Mouse (Mus musculus): ENCODE data around the gene Efna2.

Efna2 gene

DNA sequence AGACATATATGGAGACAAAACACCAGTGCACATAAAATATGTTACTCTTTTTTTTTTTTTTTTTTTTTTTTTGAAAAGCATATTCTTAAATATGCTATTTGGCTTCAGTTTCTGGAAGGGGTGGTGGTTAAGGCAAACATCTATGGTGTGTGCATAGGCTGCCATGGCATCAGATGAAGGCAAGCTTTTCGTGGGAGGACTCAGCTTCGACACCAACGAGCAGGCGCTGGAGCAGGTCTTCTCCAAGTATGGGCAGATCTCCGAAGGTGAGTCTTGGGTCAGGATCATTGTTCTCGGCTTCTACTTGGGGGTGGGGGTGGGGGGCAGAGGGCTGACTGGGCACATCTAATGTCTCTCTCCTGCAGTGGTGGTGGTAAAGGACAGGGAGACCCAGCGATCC is 9.6 kb upstream of the Efna2 start:
- peak; percentile 49 for DNase-seq

DNA sequence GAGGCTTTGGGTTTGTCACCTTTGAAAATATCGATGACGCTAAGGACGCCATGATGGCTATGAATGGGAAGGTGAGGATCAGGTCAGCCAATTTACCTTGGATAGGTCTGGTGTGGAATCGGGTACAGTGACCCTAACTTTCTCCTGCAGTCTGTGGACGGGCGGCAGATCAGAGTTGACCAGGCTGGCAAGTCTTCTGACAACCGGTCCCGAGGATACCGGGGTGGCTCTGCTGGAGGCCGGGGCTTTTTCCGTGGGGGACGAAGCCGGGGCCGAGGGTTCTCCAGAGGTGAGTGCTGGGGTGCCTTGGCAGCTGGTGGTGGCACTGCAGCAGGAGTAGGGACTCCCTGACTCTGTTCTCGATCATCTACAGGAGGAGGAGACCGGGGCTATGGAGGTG is 9.2 kb upstream of the Efna2 start:
- peak; percentile 66 for DNase-seq

- peak; percentile 65 for DNase-seq
Measured at GRCm38 (mm10) chr10:80170601-80171021, 8.7 kb upstream of the Efna2 start.

DNA sequence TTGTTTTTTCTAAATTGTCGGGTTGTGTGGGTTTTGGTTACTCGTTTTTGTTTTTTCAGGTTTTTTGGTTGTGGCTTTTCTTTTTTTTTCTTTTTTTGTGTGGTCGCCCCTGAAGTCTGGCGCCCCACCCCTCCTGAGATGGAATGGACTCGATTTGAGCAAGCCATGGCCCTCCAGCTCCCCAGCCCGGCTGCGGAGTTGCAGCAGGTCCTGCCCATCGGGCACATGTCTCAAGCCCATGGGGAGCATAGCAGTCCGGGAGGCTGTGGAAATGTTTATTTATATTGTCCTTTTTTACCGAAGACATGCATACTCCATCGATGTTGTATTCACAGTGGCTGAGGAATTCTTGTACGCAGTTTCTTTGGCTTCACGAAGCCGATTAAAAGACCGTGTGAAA is 8.0 kb upstream of the Efna2 start:
- DNase-seq: peak; percentile 50

GRCm38 (mm10) chr10:80171760-80172526 is 7.3 kb upstream of the Efna2 start:
- peak; percentile 65 for DNase-seq

DNA sequence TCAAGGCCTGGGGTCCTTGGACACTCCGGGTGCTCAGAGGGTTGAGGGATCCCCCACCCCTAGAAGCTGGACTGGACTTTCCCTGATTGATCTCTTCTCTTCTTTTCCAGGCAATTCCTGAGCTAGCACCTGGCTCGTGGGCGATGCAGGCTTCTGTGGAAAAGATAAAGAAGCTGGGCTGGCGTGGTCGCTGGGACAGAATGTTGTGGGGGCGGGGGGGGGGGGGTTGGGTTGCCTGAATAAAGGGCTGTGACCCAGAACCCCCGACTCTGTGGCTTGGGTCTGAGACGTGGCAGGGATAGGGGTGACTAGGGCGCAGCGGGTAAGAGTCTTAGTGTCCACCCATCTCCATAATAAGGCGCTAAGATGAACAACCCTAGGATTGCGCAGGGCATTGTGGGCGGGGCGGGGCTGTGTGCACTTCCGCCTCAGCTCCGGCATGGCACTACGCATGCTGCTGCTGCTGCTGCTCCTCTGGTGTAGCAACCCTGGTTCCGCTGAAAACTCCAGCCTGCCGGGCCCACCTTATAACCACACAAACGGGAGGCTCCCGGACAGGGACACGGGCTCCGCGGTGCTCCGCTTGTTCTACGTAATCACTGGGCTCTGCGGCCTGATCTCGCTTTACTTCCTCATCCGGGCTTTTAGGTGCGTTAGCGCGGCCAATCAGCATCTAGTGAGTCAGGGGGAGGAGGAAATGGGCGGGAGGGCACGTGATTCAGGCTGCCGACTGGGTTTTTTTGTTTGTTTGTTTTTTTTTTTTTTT is 6.6 kb upstream of the Efna2 start, which contains the start of gene 1600002K03Rik:
TSS of gene 1600002K03Rik (plus strand) at position 418 of the 766 bp plus-strand sequence.
- DNase-seq: peak; percentile 89

GRCm38 (mm10) chr10:80173358-80173757 is 5.9 kb upstream of the Efna2 start:
- DNase-seq: peak; percentile 58

GRCm38 (mm10) chr10:80173955-80174640 is 5.2 kb upstream of the Efna2 start:
- peak; percentile 62 for DNase-seq

DNA sequence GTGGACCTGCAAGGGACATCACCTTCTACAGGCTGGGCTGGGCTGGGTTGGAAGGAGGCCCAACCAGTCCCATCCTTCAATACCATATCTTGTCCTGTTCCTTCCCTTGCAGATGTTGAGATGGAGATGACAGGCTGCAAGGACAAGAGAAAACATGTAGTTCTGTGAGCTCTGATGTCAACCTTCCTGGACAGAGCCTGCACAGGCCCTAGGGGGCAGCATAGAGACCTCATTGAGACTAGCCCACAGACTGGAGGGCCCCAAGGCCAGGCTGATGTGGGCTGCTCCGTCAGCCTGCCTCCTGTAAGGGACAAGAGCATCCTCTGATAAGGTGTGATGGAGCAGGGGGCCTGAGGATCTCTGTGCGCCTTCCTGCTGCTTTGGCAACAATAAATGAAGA is 4.6 kb upstream of the Efna2 start:
- DNase-seq: peak; percentile 61

GRCm38 (mm10) chr10:80175536-80176269 is 3.6 kb upstream of the Efna2 start:
- DNase-seq: peak; percentile 55

DNA sequence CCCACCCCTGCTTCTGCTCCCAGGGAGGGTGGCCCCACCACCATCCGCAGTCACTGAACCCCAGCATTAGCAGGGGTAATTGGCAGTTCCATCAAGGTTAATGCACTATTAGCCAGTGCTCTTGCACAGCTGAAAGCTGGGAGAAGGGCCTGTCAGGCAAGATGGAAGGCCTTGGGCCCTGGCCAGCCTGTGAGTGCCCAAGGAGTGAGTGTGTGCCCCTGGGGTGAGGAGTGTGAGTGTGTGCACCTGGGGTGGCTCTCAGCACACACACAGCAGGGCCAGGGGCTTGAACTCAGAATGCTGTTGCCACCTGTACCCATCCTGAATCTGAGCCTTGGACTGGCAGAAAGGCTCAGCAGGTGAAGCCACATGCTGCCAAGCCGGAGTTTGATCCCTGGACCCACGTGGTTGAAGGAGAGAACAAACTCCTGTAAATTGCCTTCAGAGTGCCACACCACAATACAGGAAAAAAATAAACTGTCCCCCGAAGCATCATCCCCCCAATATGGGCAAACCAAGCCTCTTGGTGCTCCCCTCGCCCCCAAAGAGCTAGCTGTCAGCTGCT is 2.9 kb upstream of the Efna2 start:
- peak; percentile 59 for DNase-seq

DNA sequence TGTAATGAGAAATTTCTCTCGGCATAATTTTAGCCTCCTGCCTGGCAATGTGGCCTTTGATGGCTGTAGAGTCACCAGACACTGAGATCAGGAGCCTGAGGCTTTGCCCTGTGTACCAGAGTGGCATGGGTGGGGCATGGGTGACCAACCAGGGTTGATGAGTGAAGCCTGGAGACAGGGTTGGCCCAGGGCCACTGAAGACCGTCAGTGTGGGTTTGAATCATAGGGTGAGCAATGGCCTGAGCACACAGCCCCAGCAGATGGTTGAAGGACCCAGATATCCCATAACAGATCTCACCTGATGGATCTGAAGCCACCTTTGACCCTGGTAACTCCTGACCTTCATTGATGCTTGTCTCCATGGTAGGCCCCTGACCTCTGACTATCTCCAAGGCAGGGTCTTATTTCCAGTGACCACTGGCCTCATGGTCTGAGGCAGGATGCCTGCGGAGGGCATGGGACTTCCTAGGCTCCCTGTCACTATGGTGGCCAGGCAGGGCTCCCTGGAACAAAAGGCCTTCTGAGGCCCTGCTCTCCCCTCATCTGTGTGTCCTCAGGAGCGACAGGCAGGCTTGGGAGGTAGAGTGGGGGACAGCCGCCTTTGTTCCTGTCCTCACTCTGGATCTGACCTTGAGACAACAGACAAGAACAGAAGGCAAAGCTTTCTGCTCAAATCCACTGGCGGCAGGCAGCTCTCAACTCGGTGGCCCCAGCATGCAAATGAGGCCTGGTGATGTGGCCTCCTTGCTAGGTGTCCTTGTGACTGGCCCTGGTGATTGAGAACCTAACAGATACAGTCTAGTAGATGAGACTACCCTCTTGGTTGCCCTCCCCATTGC is 1.6 kb upstream of the Efna2 start:
- peak; percentile 51 for DNase-seq

DNA sequence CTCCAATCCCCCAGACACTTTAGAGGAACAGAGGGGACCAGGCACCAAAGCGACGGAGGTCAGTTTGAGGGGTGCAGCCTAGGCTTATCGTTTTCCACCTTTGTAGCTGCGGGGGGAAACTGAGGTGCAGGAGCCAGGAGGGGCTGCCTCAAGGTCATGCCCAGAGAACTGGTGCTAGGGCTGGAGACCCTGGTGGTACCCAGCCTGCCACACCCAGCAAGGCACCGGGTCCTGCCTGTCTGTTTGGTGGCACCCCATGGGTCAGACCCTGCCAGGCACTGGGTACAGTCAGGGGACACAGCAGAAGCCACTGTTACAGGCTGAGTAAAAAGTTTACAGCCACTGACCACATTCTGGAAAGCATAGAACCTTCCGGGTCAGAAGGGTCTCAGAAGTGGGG is 1.0 kb downstream of the Efna2 start:
- peak; percentile 49 for DNase-seq

DNA sequence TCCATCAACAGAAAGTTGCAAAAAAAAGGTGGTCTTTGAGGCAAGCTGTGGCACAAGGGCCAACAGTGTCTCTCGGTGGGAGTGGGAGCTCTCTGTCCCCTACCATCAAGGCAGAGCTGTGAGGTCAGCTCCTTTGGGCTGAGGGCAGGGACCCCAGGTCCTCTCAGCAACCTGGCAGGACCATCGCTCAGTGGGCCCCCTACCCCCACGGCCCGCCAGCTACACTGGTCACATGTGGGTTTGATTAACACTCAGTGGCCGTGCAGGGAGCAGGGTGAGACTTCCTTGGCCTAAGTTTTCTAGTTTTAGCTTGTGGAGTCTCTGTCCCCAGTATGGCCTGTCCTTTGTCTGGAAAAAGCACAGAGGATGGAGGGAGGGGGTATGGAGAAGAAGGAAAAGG is 1.5 kb downstream of the Efna2 start:
- DNase-seq: peak; percentile 43

DNA sequence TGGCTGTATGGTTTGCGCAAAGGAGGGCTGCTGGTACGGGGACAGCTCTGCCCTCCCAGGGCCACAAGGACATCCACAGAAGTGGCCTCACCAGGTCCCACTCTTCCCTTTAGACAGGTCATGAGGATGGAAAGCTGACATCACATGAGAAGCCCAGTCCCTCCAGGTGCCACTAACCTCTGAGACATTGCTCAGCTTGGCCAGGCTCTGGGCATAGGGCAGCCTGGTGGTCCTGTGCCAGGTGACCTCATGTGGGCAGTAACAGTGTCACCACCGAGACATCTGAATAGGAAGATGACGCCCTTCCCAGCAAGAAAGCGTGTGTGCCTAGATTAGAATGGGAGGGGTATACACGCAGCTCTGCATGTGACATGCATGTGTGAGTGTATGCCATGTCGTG is 3.3 kb downstream of the Efna2 start:
- DNase-seq: no peak

DNA sequence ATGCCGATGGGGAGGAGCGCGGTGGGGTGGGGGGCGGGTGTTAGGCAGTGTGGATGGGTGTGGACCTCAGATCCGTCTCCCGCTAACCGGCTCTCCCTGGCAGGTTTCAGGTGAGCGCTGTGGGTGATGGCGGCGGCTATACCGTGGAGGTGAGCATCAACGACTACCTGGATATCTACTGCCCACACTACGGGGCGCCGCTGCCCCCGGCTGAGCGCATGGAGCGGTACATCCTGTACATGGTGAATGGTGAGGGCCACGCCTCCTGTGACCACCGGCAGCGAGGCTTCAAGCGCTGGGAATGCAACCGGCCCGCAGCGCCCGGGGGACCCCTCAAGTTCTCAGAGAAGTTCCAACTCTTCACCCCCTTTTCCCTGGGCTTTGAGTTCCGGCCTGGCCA is 7.4 kb downstream of the Efna2 start:
- DNase-seq: no peak

DNA sequence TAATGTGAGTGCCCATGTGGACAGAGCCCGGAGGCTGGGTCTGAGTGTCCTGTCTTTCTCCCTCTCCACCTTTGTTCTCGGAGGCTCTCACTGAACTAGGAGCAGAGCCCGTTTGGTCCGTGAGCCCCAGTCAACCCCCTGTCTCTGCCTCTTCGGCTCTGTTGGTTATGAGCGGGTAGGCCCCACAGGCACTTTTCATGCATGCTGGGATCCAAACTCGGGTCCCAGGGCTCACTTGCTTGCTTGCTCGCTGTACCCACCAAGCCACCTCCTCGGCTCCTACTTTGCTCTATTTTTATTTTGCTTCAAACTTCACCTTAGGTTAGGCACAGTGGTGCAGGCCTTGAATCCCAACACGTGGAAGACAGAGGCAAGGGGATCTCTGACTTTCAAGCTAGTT is 8.5 kb downstream of the Efna2 start:
- no peak for DNase-seq

DNA sequence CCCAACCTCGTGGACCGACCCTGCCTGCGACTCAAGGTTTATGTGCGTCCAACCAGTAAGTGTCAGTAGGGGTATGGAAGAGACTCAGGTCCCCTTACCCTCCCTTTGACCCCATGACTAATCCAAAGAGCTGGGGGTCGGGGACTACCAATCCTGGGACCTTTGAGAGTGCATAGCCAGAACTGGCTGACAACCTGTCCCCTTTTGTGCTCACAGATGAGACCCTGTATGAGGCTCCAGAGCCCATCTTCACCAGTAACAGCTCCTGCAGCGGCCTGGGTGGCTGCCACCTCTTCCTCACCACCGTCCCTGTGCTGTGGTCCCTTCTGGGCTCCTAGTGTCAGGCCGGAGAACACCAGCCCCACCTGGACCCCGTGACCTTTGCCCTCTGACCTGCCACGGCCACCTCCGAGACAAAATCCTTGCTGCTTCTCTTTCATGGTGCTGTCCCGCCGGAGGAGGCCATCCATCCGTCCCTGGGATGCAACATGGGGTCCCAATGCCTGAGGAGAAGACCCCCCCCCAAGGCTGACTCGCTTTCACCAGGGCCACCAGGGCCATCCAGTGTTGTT is 9.3 kb downstream of the Efna2 start:
- no peak for DNase-seq

- peak; percentile 14 for DNase-seq
Measured at GRCm38 (mm10) chr10:80189999-80190398, 10.7 kb downstream of the Efna2 start.

GRCm38 (mm10) chr10:80190491-80191051 is 11.3 kb downstream of the Efna2 start:
- peak; percentile 39 for DNase-seq

DNA sequence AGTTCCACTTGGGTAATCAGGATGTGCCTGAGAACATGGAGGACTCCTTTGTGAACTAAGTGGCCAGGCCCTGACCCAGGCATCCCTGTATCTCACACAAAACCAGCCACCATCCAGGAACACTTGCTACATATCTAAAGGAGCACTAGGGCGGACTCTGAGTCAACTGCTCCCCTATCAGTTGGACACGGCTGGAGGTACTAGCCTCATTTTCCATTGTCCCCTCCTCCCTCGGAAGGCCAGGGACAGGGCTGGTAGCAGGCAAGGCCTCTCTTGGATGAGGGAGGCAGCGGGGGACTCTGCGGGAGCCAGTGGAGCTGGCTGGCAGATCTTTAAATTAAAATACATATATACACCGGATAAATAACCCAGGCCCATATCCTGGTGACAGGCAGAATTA is 14.7 kb downstream of the Efna2 start:
- DNase-seq: no peak
